Mouse (Mus musculus) cerebellum, postnatal 36 days (tissue): ENCODE data around the gene C1ra.
A peak's percentile ranks its signal among the peaks of the same experiment; 100 is the strongest.
"Not testable (repeated sequence)": the region's sequence is repeated elsewhere in the genome, so short reads cannot be mapped to it uniquely, and the experiment has no call there.

Source experiments
- DNase-seq, 2 experiments: peaks; one replicate each; pipeline ENCODE4 v3.0.0; 2021 to 2022; ENCODE audit warnings: mixed read lengths in 2 of 2

C1ra gene

GRCm38 (mm10) chr6:124485414-124486144, 26.6 kb upstream of the C1ra start:
- DNase-seq: no peak

GRCm38 (mm10) chr6:124487509-124487908, 24.7 kb upstream of the C1ra start:
- no peak for DNase-seq

- DNase-seq: no peak
These were observed 23.3 kb upstream of the C1ra start for GRCm38 (mm10) chr6:124488952-124489351.

- DNase-seq: no peak
These were observed 20.8 kb upstream of the C1ra start for GRCm38 (mm10) chr6:124491427-124491826.

GRCm38 (mm10) chr6:124492842-124493561, 19.2 kb upstream of the C1ra start, which contains the start of gene C1rl:
TSS of gene C1rl (plus strand) at chr6:124493113.
- peak; percentile 70 to 80 for DNase-seq

- no peak for DNase-seq
These were observed 18.3 kb upstream of the C1ra start for GRCm38 (mm10) chr6:124493886-124494285.

GRCm38 (mm10) chr6:124496054-124496453, 16.2 kb upstream of the C1ra start:
- no peak for DNase-seq

- DNase-seq: no peak
These were observed 12.2 kb upstream of the C1ra start for GRCm38 (mm10) chr6:124499914-124500566.

- no peak for DNase-seq
These were observed 10.7 kb upstream of the C1ra start for GRCm38 (mm10) chr6:124501473-124501872.

GRCm38 (mm10) chr6:124502021-124502420, 10.2 kb upstream of the C1ra start:
- no peak for DNase-seq

GRCm38 (mm10) chr6:124505028-124505427, 7.2 kb upstream of the C1ra start:
- no peak for DNase-seq

- peak; percentile 20 to 31 for DNase-seq
These were observed 5.2 kb upstream of the C1ra start for GRCm38 (mm10) chr6:124506991-124507390.

- peak; percentile 72 for DNase-seq
These were observed 3.9 kb upstream of the C1ra start for GRCm38 (mm10) chr6:124508292-124508691.

- DNase-seq: not testable (repeated sequence)
These were observed 3.0 kb upstream of the C1ra start for GRCm38 (mm10) chr6:124509192-124509591.

GRCm38 (mm10) chr6:124511936-124512335, 269 bp upstream of the C1ra start:
- no peak for DNase-seq

GRCm38 (mm10) chr6:124517733-124518132, 5.5 kb downstream of the C1ra start:
- DNase-seq: not testable (repeated sequence)

GRCm38 (mm10) chr6:124522082-124522481, 9.9 kb downstream of the C1ra start:
- peak in 1 of 2 experiments; percentile 21 for DNase-seq

GRCm38 (mm10) chr6:124527881-124528280, 15.7 kb downstream of the C1ra start:
- no peak for DNase-seq

- DNase-seq: no peak
These were observed 18.9 kb downstream of the C1ra start for GRCm38 (mm10) chr6:124531077-124531476.

- DNase-seq: not testable (repeated sequence)
These were observed 24.1 kb downstream of the C1ra start for GRCm38 (mm10) chr6:124536125-124536829.

GRCm38 (mm10) chr6:124541176-124541575, 29.0 kb downstream of the C1ra start:
- not testable (repeated sequence) for DNase-seq

- peak; percentile 34 to 53 for DNase-seq
These were observed 30.1 kb downstream of the C1ra start, which contains the start of gene C1s1 for GRCm38 (mm10) chr6:124542284-124542683. TSS of gene C1s1 (minus strand) at chr6:124542359.

- DNase-seq: peak in 1 of 2 experiments; percentile 4
These were observed 32.3 kb downstream of the C1ra start for GRCm38 (mm10) chr6:124544466-124544865.
